Mouse (Mus musculus) embryonic facial prominence, embryonic 12.5 days (tissue): ENCODE results near the gene Klhl22. TPM values are rescaled to one million over a fixed set of nuclear protein-coding genes. Genes with fewer than 3 reads are reported as not detected.
A peak's percentile ranks its signal among the peaks of the same experiment; 100 is the strongest.

Source experiments
- ATAC-seq: fragments of 200-750 bp; cut with Nextera tagmentation; 2 replicates; pipeline ENCODE4 v1.8.0; 2017; ENCODE audit not compliant: insufficient number of reproducible peaks, insufficient read depth, low FRiP score, low TSS enrichment
- H3K27ac ChIP-seq: fragments of 300-500 bp; sonication (generic); 2 replicates; pipeline ENCODE4 v1.5.1; 2016; ENCODE audit warnings: mild to moderate bottlenecking
- H3K27me3 ChIP-seq: fragments of 300-500 bp; sonication (generic); 2 replicates; pipeline ENCODE4 v1.6.1; 2016; ENCODE audit warnings: mild to moderate bottlenecking, moderate library complexity
- H3K36me3 ChIP-seq: fragments of 300-500 bp; sonication (generic); 2 replicates; pipeline ENCODE4 v1.6.1; 2016; ENCODE audit warnings: mild to moderate bottlenecking
- H3K4me1 ChIP-seq: fragments of 300-500 bp; sonication (generic); 2 replicates; pipeline ENCODE4 v1.6.1; 2016
- H3K4me2 ChIP-seq: fragments of 300-500 bp; sonication (generic); replicated peaks from 2 replicates; pipeline ENCODE4 v1.6.1; 2016; ENCODE audit warnings: mild to moderate bottlenecking, moderate library complexity
- H3K4me3 ChIP-seq: fragments of 300-500 bp; sonication (generic); 2 replicates; pipeline ENCODE4 v1.5.1; 2016; ENCODE audit warnings: mild to moderate bottlenecking
- H3K9ac ChIP-seq: fragments of 300-500 bp; sonication (generic); 2 replicates; pipeline ENCODE4 v1.6.1; 2016; ENCODE audit warnings: mild to moderate bottlenecking, moderate library complexity
- H3K9me3 ChIP-seq: fragments of 300-500 bp; sonication (generic); 2 replicates; pipeline ENCODE4 v1.6.1; 2016; ENCODE audit warnings: mild to moderate bottlenecking, moderate library complexity
- WGBS: fragments of 180-500 bp; shearing (Covaris S2); methylation state at CpG from one replicate; pipeline ENCODE4 v1.1.7; 2016; 5-methylcytosine and 5-hydroxymethylcytosine counted together
- polyA plus RNA-seq: library from polyadenylated mRNA; unstranded; fragments of >200 nt; fragmentation: Nextera tagmentation; extraction: Ambion mirVana; gene quantifications from 2 replicates; pipeline ENCODE4 v1.2.1, GENCODE M21; 2016

Klhl22 gene
- polyA plus RNA-seq = 92.6 and 94.5 TPM in 2 replicates

DNA sequence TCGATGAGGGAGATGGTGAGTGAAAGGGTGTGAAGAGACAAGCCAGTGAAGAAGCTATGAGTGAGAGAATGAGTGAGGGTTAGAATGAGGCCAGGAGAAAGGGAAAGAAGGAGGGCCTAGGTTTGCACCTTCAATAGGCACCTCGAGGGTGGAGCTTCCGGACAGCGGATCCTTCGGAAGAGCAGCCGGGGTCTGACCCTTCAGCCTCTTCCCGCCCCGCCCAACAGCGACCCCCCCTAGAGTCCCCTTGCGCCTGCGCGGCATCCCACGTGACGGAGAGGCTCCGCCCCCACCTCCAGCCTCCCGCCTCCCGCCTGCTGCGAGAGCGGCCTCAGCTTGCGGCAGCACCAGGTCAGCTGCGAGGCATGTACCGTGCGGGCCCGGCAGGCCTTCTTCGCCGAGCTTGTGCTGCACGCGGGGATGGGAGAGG is at the start of gene Klhl22:
Klhl22 (plus strand) TSS at position 275 of the 430 bp plus-strand sequence.
- no peaks in the 10 kb centered on the region; the same call in 1 of the 2 replicates for H3K27me3 ChIP-seq
- H3K4me3 ChIP-seq = peak within 1 kb of the TSS; percentile 71
- no peaks in the 10 kb centered on the region for H3K9me3 ChIP-seq
- peak within 1 kb of the TSS; percentile 83 for H3K27ac ChIP-seq
- peaks cover 35% of the 10 kb centered on the region for H3K4me1 ChIP-seq
- peaks cover 9% of the 10 kb centered on the region for H3K36me3 ChIP-seq
- 2% methylated on average over 28 of the region's 28 CpGs for WGBS
- peak within 1 kb of the TSS; percentile 90 for H3K9ac ChIP-seq
- ATAC-seq = peak; percentile 89
- peak within 1 kb of the TSS; percentile 91 for H3K4me2 ChIP-seq

GRCm38 (mm10) chr16:17717791-17718190 is 41.6 kb upstream of the Klhl22 start:
- 87% methylated on average over 1 of the region's 1 CpGs for WGBS
- Histone ChIP-seq H3K9ac (no peak overlapping the region), H3K9me3 (no peaks in the 10 kb centered on the region), H3K4me2 (no peak overlapping the region), H3K4me1 (peaks cover 12% of the 10 kb centered on the region), H3K36me3 (no peaks in the 10 kb centered on the region), H3K4me3 (no peak overlapping the region), H3K27me3 (no peaks in the 10 kb centered on the region), H3K27ac (no peak overlapping the region)
- no peak for ATAC-seq

DNA sequence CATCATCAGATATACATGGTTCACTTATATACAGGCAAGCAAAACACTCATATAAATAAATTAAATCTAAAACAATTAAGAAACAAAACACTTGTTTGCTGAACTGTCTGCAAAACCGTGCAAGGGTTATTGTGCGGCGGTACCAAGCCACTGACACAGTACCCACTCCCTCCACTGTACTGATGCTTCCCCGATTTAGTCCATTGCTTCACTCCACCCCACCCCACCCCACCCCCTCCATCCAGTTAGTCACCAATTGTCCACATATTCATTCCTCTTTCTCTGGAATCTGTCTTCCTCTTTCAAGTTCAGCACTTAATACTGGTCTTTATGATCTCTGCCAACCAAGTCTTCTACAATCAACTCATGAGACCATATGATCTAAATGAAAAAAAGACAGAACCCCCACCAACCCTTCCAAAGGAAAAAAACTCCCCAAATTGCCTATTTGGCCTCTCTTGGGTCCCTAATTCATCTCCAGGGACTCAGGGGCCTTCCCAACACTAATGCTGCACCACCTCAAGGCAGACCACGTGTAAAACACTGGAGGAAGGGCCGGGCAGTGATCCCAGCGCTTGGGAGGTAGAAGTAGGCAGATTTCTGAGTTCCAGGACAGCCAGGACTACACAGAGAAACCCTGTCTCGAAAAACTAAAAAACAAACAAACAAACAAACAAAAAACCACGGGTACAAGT is 38.2 kb upstream of the Klhl22 start:
- Histone ChIP-seq H3K4me3 (peak overlapping the region; percentile 98), H3K9ac (0 out of 2 replicates have a peak overlapping the region, but pooled peaks have one; percentile 31), H3K9me3 (no peaks in the 10 kb centered on the region), H3K4me2 (peak overlapping the region; percentile 94), H3K36me3 (no peaks in the 10 kb centered on the region), H3K4me1 (peaks cover 12% of the 10 kb centered on the region), H3K27ac (no peak overlapping the region), H3K27me3 (no peaks in the 10 kb centered on the region)
- 67% methylated on average over 9 of the region's 9 CpGs for WGBS
- ATAC-seq = no peak

GRCm38 (mm10) chr16:17721822-17722460 is 37.5 kb upstream of the Klhl22 start:
- Histone ChIP-seq H3K27ac (peak overlapping the region; percentile 83; the same call in 1 of the 2 replicates), H3K36me3 (no peaks in the 10 kb centered on the region), H3K9me3 (no peaks in the 10 kb centered on the region), H3K4me1 (peaks cover 12% of the 10 kb centered on the region), H3K27me3 (no peaks in the 10 kb centered on the region), H3K9ac (peak overlapping the region; percentile 94), H3K4me3 (peak overlapping the region; percentile 98), H3K4me2 (peak overlapping the region; percentile 94)
- no peak for ATAC-seq
- WGBS = 9% methylated on average over 10 of the region's 10 CpGs

DNA sequence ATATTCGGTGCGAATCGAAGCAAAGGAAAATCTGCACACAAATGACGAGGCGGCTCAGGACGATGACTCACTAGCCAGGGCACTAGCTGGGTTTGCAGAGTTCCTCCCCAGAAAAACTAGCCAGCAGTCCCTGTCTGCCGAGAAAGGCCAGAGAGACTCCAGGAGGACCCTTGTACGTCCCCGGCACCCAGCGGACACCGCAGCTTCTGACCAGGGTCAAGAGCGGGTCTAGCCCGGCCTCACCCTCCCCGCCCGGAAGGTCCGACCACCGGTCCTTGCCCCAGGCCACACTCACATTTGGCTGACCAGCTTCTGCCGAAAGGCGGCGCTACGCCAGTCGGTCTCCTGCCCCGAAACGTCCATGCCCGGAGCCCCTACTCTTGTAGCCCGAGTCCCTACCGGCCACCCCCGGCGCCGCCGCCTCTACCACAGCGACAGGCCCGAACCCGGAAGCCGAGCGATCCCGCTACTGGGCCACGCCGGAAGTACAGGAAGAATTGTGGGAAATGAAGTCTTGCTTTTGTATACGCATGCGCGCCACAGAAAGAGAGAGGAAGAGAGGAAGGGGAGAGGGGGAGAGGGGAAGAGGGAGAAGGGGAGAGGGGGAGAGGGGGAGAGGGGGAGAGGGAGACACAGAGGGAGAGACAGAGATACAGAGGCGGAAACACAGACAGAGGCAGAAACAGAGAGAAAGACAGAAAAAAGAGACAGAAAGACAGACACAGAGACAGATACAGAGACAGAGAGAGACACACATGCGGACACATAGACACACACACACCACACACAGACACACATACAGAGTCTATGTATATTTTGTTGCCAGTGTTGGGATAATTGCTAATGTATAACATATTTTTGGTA is 36.7 kb upstream of the Klhl22 start:
- peak; percentile 88 for ATAC-seq
- Histone ChIP-seq H3K4me1 (peaks cover 12% of the 10 kb centered on the region), H3K9me3 (no peaks in the 10 kb centered on the region), H3K27me3 (no peaks in the 10 kb centered on the region), H3K36me3 (no peaks in the 10 kb centered on the region), H3K4me3 (peak overlapping the region; percentile 98), H3K4me2 (peak overlapping the region; percentile 94), H3K9ac (peak overlapping the region; percentile 94), H3K27ac (peak overlapping the region; percentile 83)
- 2% methylated on average over 43 of the region's 44 CpGs for WGBS

- Histone ChIP-seq H3K9ac (no peak overlapping the region), H3K9me3 (no peaks in the 10 kb centered on the region), H3K27me3 (no peaks in the 10 kb centered on the region), H3K4me1 (peaks cover 12% of the 10 kb centered on the region), H3K4me3 (no peak overlapping the region), H3K36me3 (no peaks in the 10 kb centered on the region), H3K27ac (0 out of 2 replicates have a peak overlapping the region, but pooled peaks have one; percentile 54), H3K4me2 (peak overlapping the region; percentile 46; the same call in 1 of the 2 replicates)
- WGBS = 63% methylated on average over 1 of the region's 1 CpGs
- no peak for ATAC-seq
Observed at GRCm38 (mm10) chr16:17723325-17723626, 36.1 kb upstream of the Klhl22 start.

- 96% methylated on average over 3 of the region's 3 CpGs for WGBS
Observed at GRCm38 (mm10) chr16:17724448-17724847, 35.0 kb upstream of the Klhl22 start.

GRCm38 (mm10) chr16:17727179-17727861 is 32.1 kb upstream of the Klhl22 start:
- Histone ChIP-seq H3K4me3 (no peak overlapping the region), H3K27ac (no peak overlapping the region), H3K9me3 (no peaks in the 10 kb centered on the region), H3K4me2 (no peak overlapping the region), H3K36me3 (no peaks in the 10 kb centered on the region), H3K27me3 (no peaks in the 10 kb centered on the region), H3K9ac (no peak overlapping the region), H3K4me1 (no peaks in the 10 kb centered on the region)
- 13% methylated on average over 5 of the region's 5 CpGs for WGBS
- no peak for ATAC-seq

More at GRCm38 (mm10) chr16:17724448-17724847, 35.0 kb upstream of the Klhl22 start:
- H3K9ac ChIP-seq = no peak overlapping the region
- H3K36me3 ChIP-seq = no peaks in the 10 kb centered on the region
- no peak overlapping the region for H3K4me2 ChIP-seq
- no peaks in the 10 kb centered on the region for H3K9me3 ChIP-seq
- ATAC-seq = peak; percentile 39; the same call in 1 of the 2 replicates
- no peak overlapping the region for H3K4me3 ChIP-seq
- H3K27ac ChIP-seq = no peak overlapping the region
- no peaks in the 10 kb centered on the region for H3K27me3 ChIP-seq
- peaks cover 12% of the 10 kb centered on the region for H3K4me1 ChIP-seq

GRCm38 (mm10) chr16:17729974-17730373 is 29.4 kb upstream of the Klhl22 start:
- Histone ChIP-seq H3K4me3 (no peak overlapping the region), H3K36me3 (no peaks in the 10 kb centered on the region), H3K9me3 (no peaks in the 10 kb centered on the region), H3K4me2 (no peak overlapping the region), H3K4me1 (no peaks in the 10 kb centered on the region), H3K9ac (no peak overlapping the region), H3K27me3 (no peaks in the 10 kb centered on the region), H3K27ac (no peak overlapping the region)
- ATAC-seq = no peak

- H3K27me3 ChIP-seq = 0 out of 2 replicates have a peak, but pooled peaks cover 4% of the 10 kb centered on the region
- H3K36me3 ChIP-seq = no peaks in the 10 kb centered on the region
- ATAC-seq = no peak
- no peaks in the 10 kb centered on the region for H3K4me1 ChIP-seq
- no peak overlapping the region for H3K27ac ChIP-seq
- no peaks in the 10 kb centered on the region for H3K9me3 ChIP-seq
- H3K4me3 ChIP-seq = no peak overlapping the region
- no peak overlapping the region for H3K4me2 ChIP-seq
- no peak overlapping the region for H3K9ac ChIP-seq
- WGBS = 44% methylated on average over 3 of the region's 3 CpGs
Observed at GRCm38 (mm10) chr16:17732021-17732420, 27.4 kb upstream of the Klhl22 start.

GRCm38 (mm10) chr16:17732431-17732830 is 27.0 kb upstream of the Klhl22 start:
- WGBS = 71% methylated on average over 6 of the region's 6 CpGs
- no peak overlapping the region for H3K27ac ChIP-seq
- H3K27me3 ChIP-seq = 0 out of 2 replicates have a peak, but pooled peaks cover 4% of the 10 kb centered on the region
- no peaks in the 10 kb centered on the region for H3K4me1 ChIP-seq
- H3K4me2 ChIP-seq = no peak overlapping the region
- no peaks in the 10 kb centered on the region for H3K36me3 ChIP-seq
- ATAC-seq = no peak
- no peak overlapping the region for H3K9ac ChIP-seq
- no peak overlapping the region for H3K4me3 ChIP-seq
- no peaks in the 10 kb centered on the region for H3K9me3 ChIP-seq
